Mouse (Mus musculus): Measurements from ENCODE around the gene Pim3.

DNA sequence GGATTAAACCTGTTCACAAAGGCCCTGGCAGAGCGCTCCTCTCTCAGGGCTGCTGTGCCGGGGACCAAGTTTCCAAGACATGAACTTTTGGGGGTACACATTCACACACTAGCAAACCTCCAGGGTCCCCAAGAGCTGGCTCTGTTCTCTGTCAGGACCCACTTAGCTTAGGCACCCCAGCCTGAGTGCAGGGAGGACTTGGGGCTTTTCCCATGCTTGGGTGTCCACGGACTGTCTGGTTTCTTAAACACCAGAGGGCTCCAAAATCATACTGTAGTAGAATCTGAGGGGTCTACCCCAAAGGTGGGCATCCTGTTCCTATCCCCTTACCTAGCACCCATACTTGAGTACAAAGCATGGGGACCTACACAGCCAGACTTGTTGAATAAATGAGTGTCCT lies 28.0 kb downstream of the Pim3 start:
- TF ChIP-seq CTCF (conservative IDR thresholded peaks at IDR 0.05; ENCODE audit: insufficient read depth, insufficient read length, low read depth, low read length), result no peak
- TF ChIP-seq POLR2A (IDR thresholded peaks at IDR 0.05; ENCODE audit: low read depth, low read length), result no peak
